Mouse (Mus musculus) thymus, adult 2 months (tissue): Measurements from ENCODE around the gene Slc19a1. TPM values are rescaled to one million over a fixed set of nuclear protein-coding genes. Genes with fewer than 3 reads are reported as not detected.

Experiments
- DNase-seq: peaks from one replicate; pipeline ENCODE4 v3.0.0; 2021
- H3K27ac ChIP-seq: fragments of 200-500 bp; 2 replicates; pipeline ENCODE4 v1.5.1; 2012; ENCODE audit warnings: low read length, control low read depth; ENCODE audit not compliant: control insufficient read depth, insufficient read depth
- H3K27me3 ChIP-seq: fragments of 200-500 bp; 2 replicates; pipeline ENCODE4 v1.6.1; 2012; ENCODE audit warnings: mild to moderate bottlenecking, low read length, moderate library complexity, mixed read lengths; ENCODE audit not compliant: control insufficient read depth, insufficient read depth
- H3K36me3 ChIP-seq: fragments of 200-500 bp; 2 replicates; pipeline ENCODE4 v1.6.1; 2012; ENCODE audit warnings: mild to moderate bottlenecking, low read length, moderate library complexity; ENCODE audit not compliant: control insufficient read depth, insufficient read depth
- H3K4me1 ChIP-seq: fragments of 200-500 bp; replicated peaks from 2 replicates; pipeline ENCODE4 v1.6.1; 2012; ENCODE audit warnings: low read length; ENCODE audit not compliant: control insufficient read depth, insufficient read depth
- H3K4me3 ChIP-seq: fragments of 200-500 bp; 2 replicates; pipeline ENCODE4 v1.5.1; 2012; ENCODE audit warnings: mild to moderate bottlenecking, low read length, control low read depth, moderate library complexity; ENCODE audit not compliant: control insufficient read depth, insufficient read depth
- CTCF ChIP-seq: fragments of 200-500 bp; IDR thresholded peaks from 2 replicates; pipeline ENCODE4 v1.5.1; 2012; ENCODE audit warnings: mild to moderate bottlenecking, control low read depth, low read length, moderate library complexity, borderline replicate concordance; ENCODE audit not compliant: control insufficient read depth, poor library complexity, insufficient read depth; ENCODE audit errors: extremely low read depth
- POLR2A ChIP-seq: fragments of 200-500 bp; IDR thresholded peaks from 2 replicates; pipeline ENCODE4 v1.6.1; 2012; ENCODE audit warnings: mild to moderate bottlenecking, low read length, control low read depth, moderate library complexity; ENCODE audit not compliant: control insufficient read depth, poor library complexity, insufficient read depth; ENCODE audit errors: extremely low read depth
- WGBS: fragments of 180-500 bp; shearing (Covaris S2); methylation state at CpG from one replicate; pipeline ENCODE4 v1.1.7; 2018; 5-methylcytosine and 5-hydroxymethylcytosine counted together
- polyA plus RNA-seq: library from polyadenylated mRNA; depleted of rRNA; stranded (reverse); fragments of >200 nt; gene quantifications from 2 replicates; pipeline ENCODE4 v1.2.3, GENCODE M21; 2012

The Slc19a1 gene
- polyA plus RNA-seq, 1 experiment: 110 TPM

DNA sequence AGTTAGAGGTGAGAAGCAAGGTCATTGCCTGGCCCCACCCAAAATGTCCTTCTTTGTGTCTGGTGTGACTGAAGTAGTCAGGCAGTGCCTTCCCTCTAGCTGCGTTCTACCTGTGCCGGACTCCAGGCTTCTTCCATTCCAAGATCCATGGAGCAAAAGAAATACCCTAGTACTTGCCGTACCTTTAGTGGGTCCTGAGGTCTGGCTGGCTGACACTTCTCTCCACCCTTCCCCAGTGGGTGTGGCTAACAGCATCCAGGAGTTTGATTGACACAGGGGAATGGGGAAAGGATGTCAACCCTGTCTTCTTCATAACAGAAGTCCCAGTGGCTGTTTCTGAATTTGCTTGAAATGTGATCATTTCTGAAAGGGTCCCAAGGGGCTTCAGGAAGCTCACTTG is 16.6 kb downstream of the Slc19a1 start:
- WGBS: 96% methylated on average over 3 of the region's 3 CpGs
- TF ChIP-seq POLR2A: no peak
- TF ChIP-seq CTCF: no peak
- DNase-seq: no peak
- no peak overlapping the region for H3K4me3 ChIP-seq
- no peak overlapping the region for H3K27ac ChIP-seq
- H3K36me3 ChIP-seq: no peaks in the 10 kb centered on the region
- H3K27me3 ChIP-seq: no peaks in the 10 kb centered on the region
- no peaks in the 10 kb centered on the region for H3K4me1 ChIP-seq

DNA sequence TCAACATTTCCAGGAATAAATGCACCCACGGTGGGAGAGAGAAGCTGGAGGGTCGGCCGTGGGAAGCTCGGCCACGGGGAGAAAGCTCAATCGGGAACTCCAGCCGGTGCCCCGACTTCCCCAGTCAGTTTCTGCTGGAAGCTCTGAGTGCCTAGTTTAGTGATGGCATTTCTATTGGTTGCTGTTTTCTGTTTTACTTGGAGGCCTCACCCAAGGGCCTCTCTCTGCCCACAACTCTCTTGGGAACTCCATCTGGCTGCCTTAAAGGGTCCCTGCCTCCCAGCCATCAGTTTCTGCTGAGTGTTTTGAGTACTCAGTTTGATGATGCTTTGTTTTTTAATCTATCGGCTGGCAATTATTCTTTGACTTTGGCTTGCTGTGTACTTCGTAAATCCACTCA is 24.7 kb downstream of the Slc19a1 start:
- TF ChIP-seq CTCF: no peak
- no peak for TF ChIP-seq POLR2A
- no peak overlapping the region for H3K4me3 ChIP-seq
- H3K27me3 ChIP-seq: no peaks in the 10 kb centered on the region
- DNase-seq: no peak
- WGBS: 85% methylated on average over 10 of the region's 10 CpGs
- H3K36me3 ChIP-seq: no peaks in the 10 kb centered on the region
- no peak overlapping the region for H3K27ac ChIP-seq
- no peaks in the 10 kb centered on the region for H3K4me1 ChIP-seq

DNA sequence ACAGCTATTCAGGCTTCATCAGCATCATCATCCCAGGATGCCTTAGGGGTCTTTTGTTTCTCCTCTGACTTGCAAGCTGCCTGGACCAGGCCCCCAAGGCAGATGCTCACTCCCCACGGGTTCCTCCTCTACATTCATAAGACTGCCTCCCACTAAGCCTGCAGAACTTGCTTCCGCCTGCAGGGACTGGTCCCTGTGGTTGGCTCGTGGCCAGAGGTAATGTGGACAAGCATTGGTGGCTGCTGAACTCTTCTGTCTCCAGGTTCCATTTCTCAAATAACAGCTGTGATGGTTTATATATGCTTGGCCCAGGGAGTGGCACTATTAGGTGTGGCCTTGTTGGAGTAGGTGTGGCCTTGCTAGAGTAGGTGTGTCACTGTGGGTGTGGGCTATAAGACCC is 29.4 kb downstream of the Slc19a1 start:
- Histone ChIP-seq H3K4me3 (no peak overlapping the region), H3K27ac (no peak overlapping the region), H3K4me1 (no peaks in the 10 kb centered on the region), H3K27me3 (no peaks in the 10 kb centered on the region), H3K36me3 (no peaks in the 10 kb centered on the region)
- TF ChIP-seq CTCF (no peak), POLR2A (no peak)
- 60% methylated on average over 3 of the region's 3 CpGs for WGBS
- no peak for DNase-seq

GRCm38 (mm10) chr10:77062393-77063010 is 30.5 kb downstream of the Slc19a1 start:
- no peak for DNase-seq
- TF ChIP-seq CTCF: no peak
- no peak for TF ChIP-seq POLR2A
- H3K27ac ChIP-seq: no peak overlapping the region
- H3K4me1 ChIP-seq: no peaks in the 10 kb centered on the region
- no peaks in the 10 kb centered on the region for H3K36me3 ChIP-seq
- 92% methylated on average over 11 of the region's 11 CpGs for WGBS
- H3K27me3 ChIP-seq: no peaks in the 10 kb centered on the region
- H3K4me3 ChIP-seq: no peak overlapping the region

DNA sequence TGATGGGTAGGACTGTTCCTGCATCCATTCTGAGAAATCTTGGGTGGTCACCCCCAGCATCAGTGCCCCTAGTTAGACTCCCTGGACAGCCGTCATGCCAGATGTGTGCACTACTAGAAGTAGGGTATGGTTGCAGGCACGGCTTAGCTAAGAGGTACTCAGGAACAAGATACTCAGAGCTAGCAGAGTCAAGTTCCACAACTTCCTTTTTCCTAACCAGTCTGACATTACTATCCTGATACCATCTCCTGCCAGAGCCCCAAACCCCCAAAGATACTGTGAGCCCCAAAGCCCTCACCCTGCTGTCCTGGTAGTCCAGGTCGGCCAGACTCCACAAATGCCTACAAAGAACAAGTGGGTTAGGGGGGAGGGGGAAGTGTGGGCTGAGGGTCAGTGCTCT is 32.2 kb downstream of the Slc19a1 start:
- no peak overlapping the region for H3K27ac ChIP-seq
- TF ChIP-seq CTCF: no peak
- TF ChIP-seq POLR2A: no peak
- no peaks in the 10 kb centered on the region for H3K27me3 ChIP-seq
- DNase-seq: no peak
- H3K36me3 ChIP-seq: no peaks in the 10 kb centered on the region
- no peaks in the 10 kb centered on the region for H3K4me1 ChIP-seq
- WGBS: 61% methylated on average over 3 of the region's 3 CpGs
- no peak overlapping the region for H3K4me3 ChIP-seq

- TF ChIP-seq CTCF (no peak), POLR2A (no peak)
- Histone ChIP-seq H3K27me3 (no peaks in the 10 kb centered on the region), H3K36me3 (no peaks in the 10 kb centered on the region), H3K4me1 (no peaks in the 10 kb centered on the region), H3K4me3 (no peak overlapping the region), H3K27ac (no peak overlapping the region)
- no peak for DNase-seq
These were observed 32.6 kb downstream of the Slc19a1 start for GRCm38 (mm10) chr10:77064659-77065058.

DNA sequence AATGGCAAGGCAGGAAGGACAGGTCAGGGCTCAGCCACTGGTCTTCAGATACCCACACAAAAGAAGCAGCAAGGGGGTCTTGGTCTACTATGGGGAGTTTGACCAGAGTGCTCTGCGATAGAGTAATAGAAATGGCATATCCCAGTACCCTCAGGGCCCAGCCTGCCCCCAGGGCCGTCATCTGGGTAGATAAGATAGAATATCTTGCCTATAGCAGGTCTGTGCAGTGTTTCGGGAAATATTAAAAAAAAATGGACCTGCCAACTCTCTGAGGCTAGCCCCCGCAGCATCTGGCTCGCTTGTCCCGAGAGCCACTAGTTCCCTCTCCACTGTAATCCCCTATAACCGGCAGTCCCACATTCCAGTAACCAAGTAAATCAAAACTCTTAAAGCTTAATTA is 36.4 kb downstream of the Slc19a1 start:
- H3K4me3 ChIP-seq: no peak overlapping the region
- no peak for DNase-seq
- no peak overlapping the region for H3K27ac ChIP-seq
- H3K27me3 ChIP-seq: no peaks in the 10 kb centered on the region
- WGBS: 95% methylated on average over 7 of the region's 7 CpGs
- no peak for TF ChIP-seq CTCF
- no peak for TF ChIP-seq POLR2A
- H3K4me1 ChIP-seq: no peaks in the 10 kb centered on the region
- H3K36me3 ChIP-seq: no peaks in the 10 kb centered on the region
